Mouse (Mus musculus) megakaryocyte, embryonic 14.5 days (primary cell): ENCODE results near the gene Hoxa10.

Source experiments
- FLI1 ChIP-seq: IDR thresholded peaks from 2 replicates; pipeline ENCODE4 v1.6.1; 2012; ENCODE audit warnings: low read length, inconsistent platforms, mixed read lengths
- GATA1 ChIP-seq: IDR thresholded peaks from 3 replicates; pipeline ENCODE4 v1.6.1; 2012; ENCODE audit warnings: mixed read lengths, low read length, inconsistent platforms, borderline replicate concordance

DNA sequence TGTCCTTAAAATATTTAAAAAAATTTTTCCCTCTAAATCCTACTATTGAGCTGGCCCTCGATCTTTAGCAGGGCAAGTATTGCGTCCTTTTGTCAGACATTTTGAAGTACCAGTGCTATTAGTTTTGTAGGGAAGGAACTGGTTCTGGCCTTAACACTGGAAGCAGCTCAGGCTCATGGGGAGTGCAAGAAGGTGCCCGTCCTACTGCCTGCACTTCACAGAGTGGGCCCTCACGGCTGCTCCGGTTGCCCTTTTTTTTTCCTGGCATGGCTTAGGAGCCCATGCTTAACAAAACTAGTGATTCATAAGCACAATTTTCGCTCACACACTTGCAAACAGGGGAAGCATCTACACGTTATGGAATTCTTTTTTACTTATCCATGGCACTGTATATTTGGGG is 1.7 kb downstream of the Hoxa10 start:
- no peak for TF ChIP-seq GATA1
- no peak for TF ChIP-seq FLI1
